Mouse (Mus musculus) inflammation-experienced regulatory T-cells, adult 6 months (primary cell): ENCODE data around the gene Tbx21. TPM values are rescaled to one million over a fixed set of nuclear protein-coding genes. Genes with fewer than 3 reads are reported as not detected.

Experiments
- ATAC-seq: one replicate; pipeline ENCODE4 v1.8.0; 2017
- polyA plus RNA-seq, 3 experiments: library from polyadenylated mRNA; unstranded; fragments of 100-300 nt; shearing (Covaris generic); gene quantifications; one replicate each; pipeline ENCODE4 v1.2.1; 2017

The Tbx21 gene
- 10 to 100 TPM in 1 of 3 experiments, 1 to 10 TPM in 2; 3.4 to 20.9 (median 3.6) TPM for polyA plus RNA-seq

GRCm38 (mm10) chr11:97114671-97115601, at the start of gene Tbx21:
Tbx21 (minus strand) TSS chr11:97115331.
- peak; percentile 64 for ATAC-seq

- no peak for ATAC-seq
These were observed 45.2 kb upstream of the Tbx21 start for GRCm38 (mm10) chr11:97160341-97160740.

DNA sequence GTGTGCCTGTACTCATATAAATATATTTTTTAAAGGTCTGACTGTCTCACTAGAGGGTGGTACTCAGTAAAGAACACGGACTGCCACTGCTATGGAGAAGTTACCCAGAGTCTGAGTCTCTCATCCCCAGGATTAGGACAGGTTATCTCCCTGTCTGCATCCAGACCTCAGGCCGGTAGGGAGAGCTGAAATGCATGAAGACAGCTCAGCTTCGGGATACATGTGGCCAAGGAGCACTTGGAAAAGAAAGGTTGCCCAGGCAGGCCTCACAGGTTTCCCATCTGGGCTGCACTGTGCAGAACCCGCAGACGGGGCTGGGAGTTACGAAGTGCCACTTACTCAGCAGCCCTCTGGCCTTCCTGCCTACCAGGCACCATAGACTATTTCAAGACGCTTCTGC, 41.9 kb upstream of the Tbx21 start:
- ATAC-seq, result no peak

GRCm38 (mm10) chr11:97152662-97153287, 37.6 kb upstream of the Tbx21 start:
- ATAC-seq, result no peak

DNA sequence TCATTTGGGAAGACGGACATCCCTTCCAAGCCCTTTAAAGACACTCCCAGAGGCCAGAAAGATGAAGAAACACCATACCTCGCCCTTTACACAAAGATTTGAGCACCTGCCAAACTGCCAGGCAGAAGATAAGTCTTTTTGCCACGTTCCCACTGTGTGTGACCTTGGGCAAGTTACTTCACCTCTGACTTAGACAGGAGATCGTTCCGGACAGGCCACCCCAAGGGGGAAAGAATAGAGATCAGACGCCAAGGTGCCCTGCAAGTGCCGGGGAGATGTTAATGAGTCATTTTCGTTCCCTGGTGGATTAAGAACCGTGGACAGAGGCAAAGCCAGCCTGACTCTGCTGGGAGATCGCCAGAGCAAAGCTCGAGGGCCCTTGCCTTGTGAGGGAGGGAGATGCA, 36.9 kb upstream of the Tbx21 start:
- ATAC-seq, result no peak

DNA sequence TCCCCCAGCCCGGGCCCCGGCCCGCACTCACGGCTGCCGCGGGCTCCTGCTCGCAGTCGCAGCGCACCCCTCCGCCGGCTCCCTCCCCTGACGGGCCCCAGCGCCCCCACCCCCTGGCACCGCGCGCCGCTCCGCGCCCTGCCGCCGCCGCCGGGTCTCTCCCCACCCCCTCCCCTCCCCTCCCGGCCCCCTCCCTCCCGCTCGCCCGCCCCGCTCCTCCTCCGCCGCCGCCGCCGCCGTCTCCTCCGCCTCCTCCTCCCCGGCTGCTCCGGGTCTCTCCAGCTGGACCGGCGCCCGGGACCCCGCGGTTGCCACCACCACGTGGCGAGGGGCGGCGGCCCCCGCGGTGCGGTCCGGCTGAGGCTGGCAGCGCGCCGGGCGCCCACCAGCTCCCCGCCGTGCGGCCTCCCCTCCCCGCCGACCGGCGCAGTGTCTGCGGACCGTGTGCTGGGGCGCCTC, 36.2 kb upstream of the Tbx21 start, which contains the start of gene Tbkbp1:
TSS of gene Tbkbp1 (minus strand) at position 153 of the 459 bp plus-strand sequence.
- no peak for ATAC-seq

DNA sequence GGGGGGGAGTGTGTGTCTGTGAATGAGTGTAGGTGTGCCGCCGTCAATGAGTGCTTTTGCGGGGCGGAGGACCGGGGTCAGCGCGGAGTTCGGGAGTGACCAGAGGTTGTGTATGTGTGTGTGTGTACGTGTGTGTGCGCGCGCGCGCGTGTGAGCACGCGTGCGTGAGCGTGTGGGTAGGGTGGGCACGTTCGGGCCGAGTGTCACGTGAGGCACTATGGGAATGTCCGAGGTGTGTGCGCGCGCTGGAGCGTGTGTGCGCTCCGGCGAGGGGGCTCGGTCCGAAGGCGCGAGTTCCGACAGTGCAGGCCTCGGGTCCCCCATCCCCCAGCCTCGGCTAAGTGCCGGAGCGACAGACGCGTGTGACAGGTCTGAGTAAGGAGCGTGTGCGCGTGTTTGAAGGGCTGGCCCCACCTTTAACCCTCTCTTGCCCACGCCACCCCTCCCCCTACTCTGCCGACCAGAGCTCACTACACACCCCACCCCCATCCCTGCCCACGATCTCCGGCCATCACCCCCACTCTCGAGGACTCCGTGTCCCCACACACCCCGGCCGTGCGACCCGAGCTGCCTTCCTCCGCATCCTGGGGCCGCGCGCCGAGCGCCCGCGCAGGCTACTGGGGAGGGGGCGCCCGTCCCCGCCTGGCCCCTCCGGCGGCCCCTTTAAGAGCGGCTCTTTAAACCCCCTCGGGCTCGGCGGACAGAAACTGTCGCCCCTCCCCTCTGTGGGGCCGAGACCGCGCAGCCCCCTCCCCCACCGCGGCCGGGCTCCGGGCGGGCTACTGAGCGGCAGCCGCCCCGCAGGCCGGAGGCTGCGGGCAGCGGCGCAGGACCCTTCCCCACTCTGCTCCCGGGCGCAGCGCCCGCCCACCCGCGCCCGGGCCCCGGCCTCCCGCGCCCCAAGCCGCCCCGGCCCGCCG, 35.5 kb upstream of the Tbx21 start:
- ATAC-seq, result no peak

- no peak for ATAC-seq
These were observed 34.9 kb upstream of the Tbx21 start for GRCm38 (mm10) chr11:97149995-97150410.

- ATAC-seq, result no peak
These were observed 33.9 kb upstream of the Tbx21 start for GRCm38 (mm10) chr11:97149026-97149425.

- no peak for ATAC-seq
These were observed 33.5 kb upstream of the Tbx21 start for GRCm38 (mm10) chr11:97148591-97148990.

GRCm38 (mm10) chr11:97147333-97147732, 32.2 kb upstream of the Tbx21 start:
- ATAC-seq, result no peak

DNA sequence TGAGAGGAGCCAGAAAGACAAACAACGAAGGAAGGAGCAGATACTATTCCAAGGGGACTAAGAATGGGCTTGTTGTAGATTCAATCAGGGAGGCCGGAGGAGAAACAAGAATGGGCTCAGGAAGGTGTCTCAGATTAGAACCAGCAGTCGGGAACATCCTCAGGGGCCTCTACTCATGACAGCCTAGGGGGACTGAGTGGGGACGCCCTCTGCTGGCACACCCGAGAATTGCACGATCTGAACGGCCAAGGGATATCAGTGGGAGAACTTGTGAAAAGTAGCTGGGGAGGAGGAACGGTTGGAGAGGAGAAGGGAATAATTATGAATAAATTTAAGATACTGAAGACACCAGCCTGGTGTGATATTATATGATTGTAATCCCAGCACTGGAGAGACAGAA, 31.6 kb upstream of the Tbx21 start:
- ATAC-seq, result peak; percentile 47

- no peak for ATAC-seq
These were observed 30.8 kb upstream of the Tbx21 start for GRCm38 (mm10) chr11:97145951-97146350.

- ATAC-seq, result no peak
These were observed 30.2 kb upstream of the Tbx21 start for GRCm38 (mm10) chr11:97145320-97145719.

DNA sequence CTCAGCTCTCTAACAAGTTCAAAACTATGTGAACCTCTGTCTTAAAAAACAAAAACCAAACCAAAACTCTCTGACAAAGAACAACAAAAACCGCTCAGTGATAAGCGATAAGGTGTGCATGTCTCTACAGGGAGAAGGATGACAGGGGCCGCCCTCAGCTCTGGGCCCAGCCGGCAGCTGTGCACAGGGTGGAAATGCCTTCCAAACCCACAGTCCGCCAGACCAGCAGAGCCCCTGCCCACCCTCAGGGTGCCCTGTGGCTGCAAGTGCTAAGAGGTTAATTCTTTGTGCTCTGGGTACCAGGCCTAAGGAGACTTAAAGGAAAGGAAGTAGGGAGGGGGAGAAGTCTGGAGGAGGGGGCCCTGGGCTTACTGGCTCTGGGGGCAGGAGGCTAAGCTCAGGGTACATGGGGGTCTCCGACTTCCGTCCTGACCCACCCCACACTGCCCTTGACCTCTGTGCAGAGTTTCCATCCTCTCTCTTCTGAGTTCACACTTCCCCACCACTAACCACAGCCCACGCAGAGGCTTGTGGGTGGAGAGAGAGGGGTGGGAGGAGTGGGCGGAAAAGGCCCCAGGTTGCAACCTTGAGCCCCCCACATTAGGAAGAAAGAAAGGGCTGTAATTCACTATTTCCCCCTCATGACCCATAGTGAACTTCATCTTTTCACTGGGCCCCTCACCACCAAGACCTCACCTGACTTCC, 28.2 kb upstream of the Tbx21 start:
- ATAC-seq, result no peak

DNA sequence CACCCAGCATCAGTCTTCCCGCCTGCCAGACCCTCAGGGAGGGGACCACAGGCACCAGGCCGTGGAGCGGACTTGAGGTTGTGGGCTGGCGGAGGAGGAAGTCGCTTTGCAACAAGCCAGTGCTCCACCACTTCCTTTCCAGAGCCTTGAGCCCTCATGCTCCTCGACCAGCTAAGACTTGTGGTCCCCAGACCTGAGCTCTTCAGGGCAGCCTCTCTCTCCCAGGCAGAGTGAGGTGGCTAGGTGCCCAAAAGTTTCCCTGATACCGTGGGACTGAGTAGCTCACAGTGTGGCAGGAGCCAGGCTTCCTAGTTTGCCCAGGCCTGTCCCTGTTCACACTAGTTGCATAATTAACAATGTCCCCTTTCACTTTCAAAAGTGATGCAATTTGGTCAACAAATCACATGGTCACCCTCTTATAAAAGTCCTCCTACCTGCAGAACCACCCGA, 27.1 kb upstream of the Tbx21 start:
- peak; percentile 33 for ATAC-seq

- ATAC-seq, result peak; percentile 77
These were observed 25.7 kb upstream of the Tbx21 start for GRCm38 (mm10) chr11:97140811-97141210.

GRCm38 (mm10) chr11:97139256-97139655, 24.1 kb upstream of the Tbx21 start:
- ATAC-seq, result no peak

DNA sequence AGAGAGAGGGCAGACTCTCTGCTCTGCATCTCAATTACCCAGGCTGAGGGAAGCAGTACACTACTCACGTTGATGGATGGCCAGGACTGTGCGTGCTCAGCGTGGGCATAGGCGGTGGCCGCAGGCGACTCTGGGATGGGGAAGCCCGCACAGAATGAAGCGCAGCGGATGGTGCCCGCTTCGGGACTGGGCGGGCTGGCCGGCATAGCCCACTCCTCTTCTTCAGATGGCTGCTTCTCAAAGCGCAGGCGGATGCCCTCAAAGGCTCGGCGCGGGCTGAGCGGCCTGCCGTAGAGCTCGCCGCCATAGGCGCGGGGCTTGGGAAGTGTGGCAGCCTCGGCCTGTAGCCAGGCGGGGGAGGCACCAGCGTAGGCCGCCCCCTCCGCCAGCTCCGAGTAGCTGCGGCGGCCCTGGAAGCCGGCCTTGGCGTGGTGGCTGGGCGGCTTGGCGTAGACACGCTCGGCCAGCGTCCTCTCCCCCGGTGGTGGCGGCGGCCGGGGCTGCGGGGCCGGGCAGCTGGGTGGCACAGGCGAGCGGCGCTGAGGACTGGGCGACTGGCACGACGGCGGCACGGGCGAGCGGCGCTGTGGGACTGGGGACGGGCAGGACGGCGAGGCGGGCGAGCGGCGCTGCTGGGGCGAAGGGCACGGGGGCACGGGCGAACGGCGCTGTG, 23.6 kb upstream of the Tbx21 start:
- no peak for ATAC-seq

DNA sequence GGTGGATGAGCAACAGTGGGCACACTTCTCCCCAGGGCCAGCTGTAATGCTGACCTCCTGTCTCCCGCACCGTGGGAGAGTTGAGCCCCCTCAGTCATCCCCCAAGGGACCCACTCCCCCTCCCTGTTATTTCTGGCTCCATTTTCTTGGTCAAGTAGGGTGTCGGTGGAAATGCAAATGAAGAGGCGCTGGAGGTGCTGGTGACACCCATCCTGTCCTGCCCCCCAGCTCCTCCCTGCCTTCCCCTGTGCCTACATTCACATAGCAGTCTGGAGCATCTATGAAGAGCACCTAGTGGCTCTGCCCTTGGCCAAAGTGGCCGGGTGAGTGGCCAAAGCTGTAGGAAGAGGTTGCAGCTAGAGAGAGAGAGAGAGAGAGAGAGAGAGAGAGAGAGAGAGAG, 18.1 kb upstream of the Tbx21 start:
- no peak for ATAC-seq

DNA sequence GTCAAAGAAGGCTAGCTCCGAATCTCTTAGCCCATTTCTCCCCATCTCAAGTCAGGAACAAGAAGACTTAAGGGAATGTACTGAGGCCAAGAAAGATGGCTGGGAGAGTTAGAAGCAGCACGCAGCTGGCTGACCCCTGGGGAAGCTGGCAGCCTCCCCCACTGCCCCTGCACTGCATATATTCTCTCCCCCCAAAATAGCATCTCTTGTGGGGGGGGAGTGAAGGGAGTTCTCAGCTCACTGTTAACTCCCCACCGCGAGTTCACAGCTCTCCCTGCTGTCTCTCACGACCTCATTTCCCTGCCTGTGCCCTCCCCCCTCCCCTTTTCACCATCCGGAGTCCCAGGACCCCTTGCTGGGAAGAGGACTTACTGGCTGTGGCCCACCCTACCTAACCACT, 17.1 kb upstream of the Tbx21 start:
- ATAC-seq, result no peak
